Mouse (Mus musculus) intestine, embryonic 14.5 days (tissue): ENCODE results near the gene Stx19. TPM values are rescaled to one million over a fixed set of nuclear protein-coding genes. Genes with fewer than 3 reads are reported as not detected.

Source experiments
- microRNA-seq: library from miRNA; unstranded; fragments of <30 nt; microRNA quantifications from one replicate; pipeline ENCODE4, GENCODE M21; 2016
- polyA plus RNA-seq: library from polyadenylated mRNA; unstranded; fragments of >200 nt; fragmentation: Nextera tagmentation; extraction: Ambion mirVana; gene quantifications from 2 replicates; pipeline ENCODE4 v1.2.1, GENCODE M21; 2014

Stx19 gene
- polyA plus RNA-seq, 1 experiment from 2014 or later: 0.68 TPM

Small RNA genes lying within 50 kb of the gene (microRNA-seq; reads per million reads assigned to microRNA genes)
- gene Gm25986: not detected

Other genes starting within 250 kb of the Stx19 start
- gene Nsun3, start 27.9 kb upstream of the Stx19 start, polyA plus RNA-seq: 8.3 and 8.5 TPM in 2 replicates
- 11.4 and 16.0 TPM in 2 replicates for gene Arl13b, start 32.4 kb downstream of the Stx19 start, polyA plus RNA-seq
- 25.5 and 26.9 TPM in 2 replicates for gene Pros1, start 39.6 kb downstream of the Stx19 start, polyA plus RNA-seq